Mouse (Mus musculus) cortical plate, adult 2 months (tissue): ENCODE data around the gene Ifitm7.

ENCODE experiments used
- CTCF ChIP-seq: fragments of 200-500 bp; IDR thresholded peaks from 2 replicates; pipeline ENCODE4 v1.5.1; 2011; ENCODE audit warnings: mild to moderate bottlenecking, control low read depth, low read length; ENCODE audit not compliant: insufficient read depth; ENCODE audit errors: extremely low read depth
- POLR2A ChIP-seq: fragments of 200-500 bp; IDR thresholded peaks from 2 replicates; pipeline ENCODE4 v1.6.1; 2011; ENCODE audit warnings: mild to moderate bottlenecking, low read length, control low read depth; ENCODE audit not compliant: insufficient read depth; ENCODE audit errors: extremely low read depth

DNA sequence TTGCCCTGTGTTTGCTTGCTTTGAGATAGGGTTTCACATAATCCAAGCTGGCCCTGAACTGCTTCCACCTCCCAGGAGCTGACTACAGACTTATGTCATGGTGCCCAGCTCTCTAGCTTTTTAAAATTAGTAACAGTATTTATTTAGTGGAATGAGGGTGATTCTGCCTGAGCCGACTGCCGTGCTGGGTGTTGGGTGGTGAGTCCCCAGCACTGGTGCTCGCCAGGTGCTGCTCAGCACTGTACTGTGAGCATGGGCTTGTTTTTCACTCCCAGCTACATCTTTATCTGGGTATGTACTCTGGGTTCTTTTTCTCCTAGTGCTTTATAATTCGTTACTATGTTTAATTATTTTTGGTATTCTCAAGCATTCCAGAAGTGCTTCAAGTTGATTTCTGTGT is 41.5 kb downstream of the Ifitm7 start:
- TF ChIP-seq CTCF (no peak), POLR2A (no peak)
